Mouse (Mus musculus) layer of hippocampus, postnatal 25 days (tissue): Measurements from ENCODE around the gene Cstad. TPM values are rescaled to one million over a fixed set of nuclear protein-coding genes. Genes with fewer than 3 reads are reported as not detected.

Experiments
- DNase-seq, 2 experiments: peaks; one replicate each; pipeline ENCODE4 v3.0.0; 2022; ENCODE audit warnings: mixed read lengths in 2 of 2, low spot score in 1 of 2; ENCODE audit errors: extremely low spot score in 1 of 2
- total RNA-seq, 2 experiments: library from RNA; stranded (reverse); gene quantifications; 2 replicates each; pipeline ENCODE4 v1.2.3; 2021

Cstad gene
- total RNA-seq, 2 experiments from 2014 or later: 3.0 to 10.3 TPM

GRCm38 (mm10) chr2:30626058-30626675 lies 31.3 kb downstream of the Cstad start:
- DNase-seq: no peak

GRCm38 (mm10) chr2:30627338-30627737 lies 32.5 kb downstream of the Cstad start:
- DNase-seq: no peak

GRCm38 (mm10) chr2:30628374-30628773 lies 33.5 kb downstream of the Cstad start:
- DNase-seq: no peak

- DNase-seq: no peak
Measured at GRCm38 (mm10) chr2:30629038-30629761, 34.4 kb downstream of the Cstad start.

- no peak for DNase-seq
Measured at GRCm38 (mm10) chr2:30629860-30630259, 35.0 kb downstream of the Cstad start.

- no peak for DNase-seq
Measured at GRCm38 (mm10) chr2:30636266-30636671, 41.4 kb downstream of the Cstad start.

GRCm38 (mm10) chr2:30637991-30638390 lies 43.2 kb downstream of the Cstad start:
- DNase-seq: no peak

- DNase-seq: no peak
Measured at GRCm38 (mm10) chr2:30640021-30640481, 45.2 kb downstream of the Cstad start.

GRCm38 (mm10) chr2:30642810-30643209 lies 48.0 kb downstream of the Cstad start:
- DNase-seq: no peak

- DNase-seq: no peak
Measured at GRCm38 (mm10) chr2:30643422-30643821, 48.6 kb downstream of the Cstad start.

- DNase-seq: peak in 1 of 2 experiments; percentile 66
Measured at GRCm38 (mm10) chr2:30646833-30647232, 52.0 kb downstream of the Cstad start.

- DNase-seq: peak; percentile 68 to 72
Measured at GRCm38 (mm10) chr2:30647303-30647881, 52.6 kb downstream of the Cstad start.

GRCm38 (mm10) chr2:30647882-30648494 lies 53.1 kb downstream of the Cstad start:
- DNase-seq: no peak

- no peak for DNase-seq
Measured at GRCm38 (mm10) chr2:30650249-30650648, 55.4 kb downstream of the Cstad start.

GRCm38 (mm10) chr2:30651831-30652230 lies 57.0 kb downstream of the Cstad start:
- no peak for DNase-seq

GRCm38 (mm10) chr2:30652581-30653037 lies 57.8 kb downstream of the Cstad start:
- DNase-seq: no peak

GRCm38 (mm10) chr2:30653046-30653445 lies 58.2 kb downstream of the Cstad start:
- no peak for DNase-seq

GRCm38 (mm10) chr2:30654158-30654557 lies 59.3 kb downstream of the Cstad start:
- no peak for DNase-seq

- DNase-seq: no peak
Measured at GRCm38 (mm10) chr2:30654582-30654981, 59.7 kb downstream of the Cstad start.

- DNase-seq: no peak
Measured at GRCm38 (mm10) chr2:30655746-30656145, 60.9 kb downstream of the Cstad start.
